Mouse (Mus musculus): ENCODE results near the gene Tshz2.

The Tshz2 gene

DNA sequence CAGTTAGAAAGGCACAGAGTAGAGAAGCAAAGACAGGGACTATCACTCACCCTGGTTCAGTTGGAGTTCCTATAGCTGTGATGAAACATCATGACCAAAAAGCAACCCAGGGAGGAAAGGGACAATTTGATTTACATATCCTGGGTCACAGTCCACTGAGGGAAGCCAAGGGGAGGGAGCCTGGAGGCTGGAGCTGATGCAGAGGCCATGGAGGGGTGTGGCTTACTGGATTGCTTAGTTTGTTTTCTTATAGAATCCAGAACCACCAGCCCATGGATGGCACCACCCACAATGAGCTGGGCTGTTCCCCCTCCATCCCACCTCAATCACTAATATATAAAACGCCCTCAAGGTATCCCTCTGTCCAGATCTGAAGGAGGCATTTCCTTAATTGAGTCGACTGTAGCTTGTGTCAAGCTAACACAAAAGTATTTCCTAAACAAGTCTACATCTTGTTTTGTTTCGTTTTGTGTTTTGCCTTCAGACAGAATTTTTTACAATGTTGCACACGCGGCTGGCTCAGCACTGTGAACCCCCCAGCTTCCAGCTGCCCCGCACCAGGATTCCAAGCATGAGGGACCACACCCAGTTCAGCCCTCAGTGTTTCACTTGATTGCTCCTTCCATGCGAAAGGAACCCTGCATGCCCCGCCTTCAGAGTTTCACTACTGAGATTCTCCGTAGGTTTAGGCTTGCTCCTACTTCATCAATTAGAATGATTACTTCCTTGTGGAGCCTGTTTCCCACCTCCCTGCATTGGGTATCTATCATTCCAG is 413.7 kb downstream of the Tshz2 start:
- no peak for DNase-seq (ENCODE audit: low spot score)

DNA sequence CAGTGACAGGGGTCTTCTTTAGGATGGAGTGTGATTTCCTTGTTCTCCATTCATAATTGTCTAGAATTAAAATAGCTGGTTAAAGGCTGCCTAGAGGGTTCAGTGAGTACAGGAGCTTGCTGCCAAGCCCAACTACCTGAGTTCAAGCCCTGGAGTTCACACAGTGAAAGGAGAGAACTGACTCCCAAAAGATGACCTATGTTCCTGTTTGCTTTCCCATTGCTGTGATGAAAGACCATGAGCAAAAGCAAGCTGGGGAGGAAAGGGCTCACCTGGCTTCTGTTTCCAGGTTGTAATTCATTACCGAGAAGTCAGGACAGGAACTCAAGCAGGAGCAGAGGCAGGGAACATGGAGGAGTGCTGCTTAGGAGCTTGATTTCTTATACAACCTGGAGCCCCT is 416.0 kb downstream of the Tshz2 start:
- no peak for DNase-seq (ENCODE audit: low spot score)

DNA sequence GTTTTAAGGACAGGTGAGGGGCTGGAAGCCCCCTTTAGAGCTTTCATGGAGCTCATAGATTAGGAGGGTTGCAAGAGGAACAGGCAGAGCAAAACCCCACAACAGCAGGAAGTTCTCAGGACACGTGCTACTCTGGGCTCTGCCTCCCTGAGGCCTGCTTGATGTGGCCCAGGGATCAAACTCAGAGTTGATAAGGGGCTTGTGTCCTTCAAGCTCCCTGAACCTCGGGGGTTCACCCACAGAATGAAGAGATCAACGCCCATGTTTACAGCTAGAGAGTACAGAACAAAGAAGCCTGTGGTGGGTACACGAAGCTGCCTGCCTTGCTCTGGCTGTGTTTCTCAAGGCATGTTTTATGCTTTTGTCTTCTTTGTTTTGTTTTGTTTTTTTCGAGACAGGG is 417.8 kb downstream of the Tshz2 start:
- DNase-seq (ENCODE audit: low spot score), result no peak

DNA sequence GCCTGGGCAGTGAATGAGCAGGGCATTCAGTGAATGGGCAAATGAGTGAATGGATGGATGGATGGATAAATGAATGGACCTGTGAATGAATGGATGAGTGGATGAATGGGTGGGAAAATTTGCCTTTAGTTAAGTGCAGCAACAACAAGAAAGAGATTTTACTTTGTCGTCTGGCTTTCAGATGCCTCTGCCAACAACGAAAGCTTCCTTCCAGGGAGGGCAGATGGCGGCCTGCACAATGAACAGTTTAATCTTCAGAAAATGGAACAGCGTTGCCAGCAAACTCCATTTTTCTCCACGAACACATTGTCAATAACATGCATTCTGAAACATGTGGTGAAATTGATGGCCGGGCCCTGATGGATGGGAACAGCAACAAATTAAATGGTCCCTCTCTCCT is 418.6 kb downstream of the Tshz2 start:
- DNase-seq (ENCODE audit: low spot score), result no peak

DNA sequence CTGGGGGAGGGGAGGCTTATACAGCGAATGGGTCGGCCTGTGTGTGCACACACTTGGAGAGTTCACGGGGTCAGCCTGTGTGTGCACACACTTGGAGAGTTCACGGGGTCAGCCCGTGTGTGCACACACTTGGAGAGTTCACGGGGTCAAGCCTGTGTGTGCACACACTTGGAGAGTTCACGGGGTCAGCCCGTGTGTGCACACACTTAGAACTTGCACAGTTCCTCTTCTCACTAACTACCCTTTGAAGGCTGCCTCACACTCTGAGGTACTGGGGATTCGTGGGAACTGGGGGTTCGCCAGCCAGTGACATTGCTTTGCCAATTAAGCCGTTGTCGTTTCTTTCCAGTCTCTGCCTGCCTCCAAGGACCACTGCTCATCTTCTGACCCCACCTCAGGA is 422.1 kb downstream of the Tshz2 start:
- no peak for DNase-seq (ENCODE audit: low spot score)

DNA sequence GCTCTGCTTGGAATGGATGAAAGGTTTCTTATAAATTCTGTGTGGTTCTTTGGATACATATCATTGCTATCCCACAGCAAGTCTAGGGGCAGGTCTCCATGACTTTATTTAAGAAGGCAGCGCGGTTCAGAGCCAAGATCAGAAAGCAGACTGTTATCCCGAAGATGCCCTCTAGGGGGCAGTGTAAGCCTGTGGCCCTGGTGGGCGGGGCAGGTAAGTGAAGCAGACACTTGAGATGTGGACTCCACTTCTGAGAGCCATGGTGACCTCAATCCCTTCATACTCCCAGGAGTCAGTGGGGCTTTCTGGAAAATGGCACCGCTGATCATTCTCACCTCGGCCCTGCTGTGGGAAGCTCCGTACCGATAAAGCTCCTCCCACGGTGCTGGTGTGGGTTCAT is 422.6 kb downstream of the Tshz2 start:
- peak; percentile 30 for DNase-seq (ENCODE audit: low spot score)

DNA sequence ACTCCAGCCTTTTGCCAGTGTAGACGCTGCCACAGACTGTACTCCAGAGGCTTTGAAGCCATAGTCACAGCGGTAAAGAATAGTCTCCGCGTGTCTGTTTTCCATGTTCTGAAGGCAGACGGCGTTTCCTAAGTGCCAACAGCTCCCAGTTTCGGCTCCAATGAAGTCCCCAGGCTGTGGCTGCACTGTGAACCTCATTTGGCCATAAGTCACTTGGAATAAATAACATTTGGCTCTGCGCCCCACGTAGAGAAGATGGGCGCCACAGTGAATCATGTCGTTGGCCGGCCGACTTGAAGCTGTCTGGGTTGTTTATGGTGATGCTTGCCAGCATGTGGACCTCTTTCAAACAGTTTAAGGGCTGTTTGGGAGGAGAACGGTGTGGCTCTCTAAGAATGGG is 426.0 kb downstream of the Tshz2 start:
- DNase-seq (ENCODE audit: low spot score), result no peak

DNA sequence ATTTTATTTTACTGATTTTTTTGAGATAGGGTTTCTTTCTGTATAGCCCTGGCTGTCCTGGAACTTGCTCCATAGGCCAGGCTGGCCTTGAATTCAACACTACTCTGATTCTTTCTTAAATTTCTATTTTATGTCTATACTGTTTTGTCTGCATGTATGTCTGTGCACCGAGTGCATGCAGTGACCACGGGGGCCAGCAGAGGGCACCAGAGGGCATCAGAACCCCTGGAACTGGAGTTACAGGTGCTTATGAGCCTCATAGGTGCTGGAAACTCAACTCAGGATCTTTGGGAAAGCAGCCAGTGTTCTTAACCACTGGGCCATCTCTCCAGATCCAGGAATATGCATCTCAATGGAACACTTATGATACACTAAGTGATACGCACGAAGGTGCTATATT is 427.3 kb downstream of the Tshz2 start:
- no peak for DNase-seq (ENCODE audit: low spot score)

DNA sequence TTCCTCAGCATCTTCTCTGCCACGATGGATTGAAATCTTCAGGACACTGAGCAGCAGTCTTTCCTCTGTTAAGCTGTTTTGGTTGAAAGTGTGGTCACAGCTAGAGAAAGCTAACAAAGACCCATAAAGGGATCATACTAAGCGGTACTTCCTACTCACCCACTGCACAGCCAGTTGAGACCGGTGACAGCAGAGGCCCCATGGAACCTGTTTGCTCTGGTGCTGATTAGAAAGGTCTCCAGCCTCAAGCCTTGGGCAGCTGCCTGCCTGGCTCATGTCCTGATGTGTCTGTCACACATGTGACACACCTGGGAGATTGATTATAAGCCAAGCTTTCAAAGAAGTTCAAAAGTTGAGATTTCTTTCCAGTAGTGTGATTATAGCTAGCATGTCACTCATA is 429.6 kb downstream of the Tshz2 start:
- no peak for DNase-seq (ENCODE audit: low spot score)

DNA sequence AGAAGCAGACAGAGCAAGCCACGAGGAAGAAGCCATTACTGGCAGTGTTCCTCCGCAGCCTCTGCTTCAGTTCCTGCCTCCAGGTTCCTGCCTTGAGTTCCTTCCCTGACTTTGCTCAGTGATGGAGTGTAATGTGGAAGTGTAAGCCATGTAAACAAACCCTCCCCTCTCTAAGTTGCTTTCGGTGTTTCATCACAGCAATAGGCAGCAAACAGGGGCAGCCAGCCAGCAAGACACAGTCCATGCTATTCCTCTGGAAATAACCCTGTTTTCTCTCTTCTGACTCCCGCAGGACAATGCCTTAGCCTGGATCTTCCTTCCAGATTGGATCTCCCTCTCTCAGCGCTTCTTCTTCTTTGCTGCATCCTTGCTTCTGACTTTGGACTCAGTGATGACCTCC is 437.2 kb downstream of the Tshz2 start:
- DNase-seq (ENCODE audit: low spot score), result peak; percentile 26

DNA sequence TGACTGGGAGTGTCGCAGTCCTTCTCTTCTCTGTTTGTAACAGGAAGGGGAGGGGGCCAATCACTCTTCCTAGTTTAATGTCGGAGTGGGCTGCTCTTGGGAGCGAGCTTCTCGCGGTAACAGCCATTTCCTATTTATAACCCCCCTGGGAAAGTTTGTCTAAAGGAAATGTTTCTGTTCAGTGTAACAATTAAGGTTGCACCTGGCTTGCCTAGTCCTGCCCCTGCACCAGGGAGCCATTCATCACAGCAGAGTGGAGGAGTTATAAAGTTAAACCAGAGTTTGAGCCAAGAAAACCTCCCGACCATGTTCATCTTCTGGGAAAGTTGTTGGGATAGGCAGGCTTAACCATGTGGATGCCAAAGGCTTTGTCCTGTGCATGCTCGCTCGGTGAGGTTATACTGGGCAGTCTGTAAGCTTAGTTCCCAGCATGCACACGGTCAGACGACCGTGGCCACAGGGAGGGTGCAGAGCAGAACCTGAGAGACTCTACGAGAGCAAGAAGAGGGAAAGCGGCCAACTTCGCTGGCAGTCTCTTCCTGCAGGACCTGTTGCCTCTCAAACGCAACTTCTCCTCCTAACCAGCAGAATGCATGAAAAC is 437.9 kb downstream of the Tshz2 start:
- peak; percentile 26 for DNase-seq (ENCODE audit: low spot score)

DNA sequence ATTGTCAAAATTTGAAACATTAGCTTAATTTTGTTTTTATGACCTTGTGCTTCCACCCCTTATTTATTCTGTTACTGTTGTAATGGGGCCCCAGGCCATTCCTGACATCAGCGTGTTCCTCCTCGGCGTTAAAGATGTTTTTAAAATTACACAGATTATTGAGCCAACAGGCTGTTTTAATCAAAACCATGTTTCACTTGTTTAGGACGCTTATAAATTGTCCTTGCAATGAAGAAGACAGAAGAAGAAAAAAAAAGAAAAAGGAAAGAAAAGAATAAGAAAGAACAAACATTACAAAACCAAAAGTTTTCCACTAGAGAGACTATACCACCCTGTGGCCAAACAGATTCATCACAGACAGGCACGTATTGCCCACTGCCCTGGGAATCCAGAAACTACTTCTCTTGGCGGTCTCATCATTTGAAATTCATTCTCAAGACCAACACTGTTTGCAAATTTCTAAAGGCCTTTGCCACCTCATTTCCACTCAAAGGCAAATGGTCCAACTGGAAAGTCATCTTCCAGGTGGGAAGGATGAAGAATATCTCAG is 444.2 kb downstream of the Tshz2 start:
- DNase-seq (ENCODE audit: low spot score), result no peak

DNA sequence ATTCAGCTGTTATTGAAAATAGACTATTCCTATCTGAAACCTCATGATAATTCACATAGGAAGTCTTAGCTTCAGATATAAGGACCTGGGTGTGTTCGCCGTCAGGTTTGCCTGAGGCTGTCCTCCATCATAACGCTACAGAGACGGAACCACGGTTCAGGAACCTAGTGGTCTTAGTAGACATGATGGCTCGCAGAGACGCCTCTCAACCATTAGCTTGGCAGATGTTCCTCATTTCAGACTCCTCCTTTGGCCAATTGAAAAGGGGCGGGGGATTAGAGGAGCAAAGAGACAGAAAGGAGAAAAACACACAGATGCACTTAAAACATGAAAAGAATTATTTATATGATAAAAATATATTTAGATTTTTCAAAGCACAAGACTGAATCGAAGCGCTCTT is 445.2 kb downstream of the Tshz2 start:
- DNase-seq (ENCODE audit: low spot score), result no peak

DNA sequence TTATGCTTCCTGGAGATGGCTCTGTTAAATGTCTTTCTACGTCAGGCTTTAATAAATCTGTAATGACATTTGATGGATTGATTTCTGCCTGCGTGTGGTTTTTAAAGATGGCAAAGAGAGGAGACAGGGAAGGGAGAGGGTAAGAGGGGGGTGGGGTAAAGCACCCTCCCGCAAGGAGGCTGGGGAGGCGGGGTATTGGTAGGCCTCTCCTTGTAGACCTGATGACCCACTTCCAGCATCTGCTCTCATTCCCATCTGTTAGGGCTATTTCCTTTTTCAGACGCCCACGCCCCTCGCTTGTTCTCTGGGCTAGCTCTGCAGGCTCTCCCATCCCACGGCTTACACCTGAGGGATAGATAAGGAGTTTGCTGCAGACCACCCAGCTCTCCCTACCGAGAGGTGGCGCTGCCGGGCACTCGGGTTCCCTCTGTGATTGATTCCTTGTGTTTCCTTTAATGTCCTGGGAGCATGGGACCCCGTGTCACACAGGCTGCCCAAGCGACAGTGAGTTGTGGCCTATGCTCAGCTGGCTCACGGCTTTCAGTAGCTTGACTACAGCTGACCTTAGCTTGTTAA is 445.7 kb downstream of the Tshz2 start:
- no peak for DNase-seq (ENCODE audit: low spot score)

DNA sequence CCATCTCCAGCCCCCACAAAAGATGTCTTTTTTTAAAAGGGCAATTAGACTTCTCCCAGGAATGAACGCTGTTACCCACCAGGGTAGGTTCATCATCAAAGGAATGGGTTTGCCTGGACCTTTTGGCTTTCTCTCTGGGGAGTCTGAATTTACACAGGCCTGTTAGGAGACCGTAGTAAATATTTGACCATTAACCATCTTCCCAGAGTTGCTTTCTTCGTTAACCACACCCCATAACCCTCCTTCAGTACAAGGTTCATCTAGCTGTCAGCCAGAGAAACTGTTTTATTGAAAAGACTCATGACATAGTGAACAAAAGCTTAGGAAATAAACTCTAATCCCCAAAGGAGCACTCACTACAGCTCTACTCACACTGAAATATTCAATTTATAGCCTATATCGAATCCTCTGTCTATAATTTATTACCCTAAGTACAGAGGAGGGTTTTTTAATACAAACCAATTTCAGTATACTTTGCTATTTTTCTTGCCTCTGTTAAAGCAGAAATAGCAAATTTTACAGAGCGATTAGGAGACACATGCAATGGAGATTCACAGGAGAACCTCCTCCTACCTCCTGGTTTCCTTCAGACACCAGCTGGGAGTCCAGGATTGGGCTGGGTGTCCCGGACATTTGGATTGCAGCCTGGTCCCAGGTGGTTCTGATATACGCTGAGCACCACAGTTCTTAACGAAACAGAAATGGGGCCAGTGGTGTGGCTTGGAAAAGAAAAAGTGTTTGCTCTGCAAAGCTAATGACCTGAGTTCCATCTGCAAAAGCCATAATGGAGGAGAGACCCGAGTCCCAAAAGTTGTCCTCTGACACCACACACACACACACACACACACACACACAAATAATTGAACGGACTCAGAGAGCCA is 459.0 kb downstream of the Tshz2 start:
- no peak for DNase-seq (ENCODE audit: low spot score)

DNA sequence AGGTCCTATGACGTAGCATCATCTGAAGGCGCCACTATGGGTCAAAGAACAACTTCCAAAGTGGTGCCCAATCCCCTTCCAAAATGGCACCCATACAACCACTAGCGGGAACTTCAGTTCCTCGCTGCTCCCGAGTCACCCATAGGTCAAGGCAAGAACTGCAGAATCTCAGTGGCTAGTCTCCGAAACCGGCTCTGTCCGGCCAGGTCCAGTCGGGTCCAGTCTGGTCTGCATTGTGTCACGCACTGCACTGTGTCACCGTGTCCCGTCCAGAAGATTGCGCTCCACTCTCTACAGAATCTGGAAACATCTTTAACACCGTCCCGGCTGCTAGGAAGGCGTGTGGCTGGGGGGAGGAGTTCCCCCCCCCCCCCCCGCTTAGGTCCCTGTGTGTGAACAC is 461.4 kb downstream of the Tshz2 start:
- no peak for DNase-seq (ENCODE audit: low spot score)

DNA sequence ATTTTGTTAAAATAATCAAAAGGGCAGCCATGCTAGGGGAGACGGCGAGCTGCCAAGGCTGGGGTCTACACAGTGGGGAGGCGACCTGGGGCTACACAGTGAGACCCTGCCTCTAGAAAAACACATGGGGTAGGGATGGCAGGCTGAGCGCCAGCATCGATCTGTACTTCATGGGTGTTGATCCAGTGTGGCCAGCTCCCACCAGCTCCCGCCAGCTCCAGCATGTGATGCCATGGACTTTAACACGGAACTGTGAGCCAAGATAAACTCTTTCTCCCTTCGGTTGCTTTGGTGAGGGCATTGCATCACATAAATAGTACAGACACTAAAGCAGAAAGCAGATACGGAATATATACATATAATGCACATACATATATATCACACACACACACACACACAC is 462.1 kb downstream of the Tshz2 start:
- DNase-seq (ENCODE audit: low spot score), result no peak

DNA sequence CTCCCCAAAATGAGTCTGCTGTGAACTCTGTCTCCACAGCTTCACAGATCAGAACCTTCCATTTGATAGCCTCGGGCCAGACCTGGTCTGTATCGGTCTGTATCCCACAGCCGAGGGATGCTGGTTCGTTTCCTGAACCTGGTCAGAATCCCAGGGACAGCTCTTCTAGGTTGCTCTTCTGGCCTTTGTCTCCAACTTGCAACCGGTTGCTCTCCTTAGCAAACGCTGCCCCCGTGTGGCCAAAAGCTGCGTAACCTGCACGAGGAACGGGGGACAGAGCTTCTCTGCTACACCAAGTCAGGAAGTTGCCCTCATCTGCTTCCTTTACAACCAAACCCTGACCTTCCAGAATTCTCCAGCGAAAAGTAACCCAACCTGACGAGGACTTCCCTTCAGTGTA is 468.3 kb downstream of the Tshz2 start:
- DNase-seq (ENCODE audit: low spot score), result peak; percentile 91

DNA sequence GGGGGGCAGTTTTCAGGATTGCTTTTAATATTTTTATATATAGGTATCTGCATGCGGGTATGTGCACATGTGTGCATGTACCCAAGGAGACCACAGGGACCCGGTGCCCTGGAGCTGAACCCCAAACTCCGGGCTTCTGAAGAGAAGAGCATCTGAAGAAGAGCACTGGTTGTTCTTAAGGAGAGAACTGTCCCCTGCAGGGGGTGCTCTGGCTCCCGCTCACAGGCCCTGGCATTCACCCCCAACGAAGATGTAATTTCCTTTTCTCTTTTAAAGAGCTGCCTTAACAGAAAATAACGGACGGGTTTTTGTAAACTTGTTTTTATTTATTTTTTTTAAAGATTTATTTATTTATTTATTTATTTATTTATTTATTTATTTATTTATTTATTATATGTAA is 469.1 kb downstream of the Tshz2 start:
- DNase-seq (ENCODE audit: low spot score), result no peak

DNA sequence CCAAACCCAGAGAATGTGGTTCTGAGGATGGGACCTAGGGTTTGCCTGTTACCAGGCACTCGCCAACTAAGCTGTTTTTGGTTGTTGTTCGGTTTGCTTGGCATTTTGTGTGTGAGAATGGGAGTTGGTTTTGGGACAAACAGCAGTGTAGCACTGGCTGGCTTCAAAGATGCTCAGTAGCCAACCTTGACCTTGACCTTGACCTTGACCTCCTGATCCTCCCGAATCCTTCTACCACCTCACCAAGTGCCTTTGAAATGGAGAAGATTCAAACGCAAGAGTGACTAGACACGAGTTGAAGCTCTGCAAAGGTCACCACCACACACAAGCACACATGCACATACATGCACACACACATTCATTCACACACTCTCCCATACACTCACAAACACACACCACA is 470.5 kb downstream of the Tshz2 start:
- DNase-seq (ENCODE audit: low spot score), result no peak

DNA sequence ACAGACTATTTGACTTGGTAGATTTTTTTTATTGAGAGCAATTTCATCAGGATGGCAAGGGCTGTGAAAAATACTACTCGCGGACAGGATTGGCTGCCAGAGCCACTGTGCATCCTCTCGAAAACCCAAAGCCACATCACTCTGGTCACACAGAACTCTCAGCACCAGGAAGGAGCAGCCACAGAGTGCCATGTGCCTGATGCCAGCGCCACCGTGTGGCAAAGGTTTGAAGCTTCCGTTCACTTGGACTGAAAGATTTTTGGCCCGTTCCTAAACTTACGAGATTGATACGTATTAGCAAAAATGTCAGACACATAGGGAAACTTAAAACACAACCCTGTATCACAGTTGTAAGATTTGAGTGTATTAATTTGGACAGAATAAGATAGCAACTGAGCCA is 471.0 kb downstream of the Tshz2 start:
- DNase-seq (ENCODE audit: low spot score), result peak; percentile 59

DNA sequence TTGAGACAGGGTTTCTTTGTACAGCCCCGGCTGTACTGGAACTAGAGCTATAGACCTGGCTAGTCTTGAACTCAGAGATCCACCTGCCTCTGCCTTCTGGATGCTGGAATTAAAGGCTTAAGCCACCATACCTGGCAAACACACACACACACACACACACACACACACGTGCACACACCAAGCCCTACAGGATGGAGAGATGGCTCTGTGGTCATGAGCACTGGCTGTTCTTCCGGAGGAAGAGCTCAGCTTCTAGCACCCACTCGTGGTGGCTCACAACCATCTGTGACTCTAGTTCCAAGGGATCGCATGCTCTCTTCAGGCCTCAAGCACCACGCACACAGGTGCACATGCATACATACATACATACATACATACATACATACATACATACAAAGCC is 471.6 kb downstream of the Tshz2 start:
- DNase-seq (ENCODE audit: low spot score), result no peak

Measured in ovary, postnatal 36 days (tissue).